Mouse (Mus musculus) MEL (cell line): ENCODE measurements around the gene Tnfrsf1b. TPM values are rescaled to one million over a fixed set of nuclear protein-coding genes. Genes with fewer than 3 reads are reported as not detected.

Source experiments
- DNase-seq: peaks from one replicate; pipeline ENCODE4 v3.0.0; 2011; ENCODE audit warnings: low read depth, low spot score
- H3K27ac ChIP-seq: 2 replicates; pipeline ENCODE4 v1.5.1; 2012; ENCODE audit warnings: low read depth, mild to moderate bottlenecking, control low read depth, low read length, moderate library complexity; ENCODE audit not compliant: control insufficient read depth
- H3K27me3 ChIP-seq, 2 experiments: fragments of 150-350 bp in 1 of 2; sonication (generic) in 1 of 2; 2 replicates each; pipeline ENCODE4 v1.6.1; 2012; ENCODE audit warnings: low read length in 2 of 2, mild to moderate bottlenecking in 2 of 2, improper control_type of control experiment in 1 of 2, moderate library complexity in 1 of 2; ENCODE audit not compliant: insufficient read depth in 2 of 2, control insufficient read depth in 1 of 2
- H3K36me3 ChIP-seq, 2 experiments: 2 replicates each; pipeline ENCODE4 v1.6.1; 2012 to 2014; ENCODE audit warnings: low read length in 2 of 2, improper control_type of control experiment in 1 of 2, inconsistent platforms in 1 of 2, mild to moderate bottlenecking in 1 of 2; ENCODE audit not compliant: insufficient read depth in 2 of 2, control insufficient read depth in 1 of 2
- H3K4me1 ChIP-seq, 2 experiments: fragments of 150-350 bp in 1 of 2; sonication (generic) in 1 of 2; 2 replicates each; pipeline ENCODE4 v1.6.1; 2012; ENCODE audit warnings: low read length in 2 of 2, improper control_type of control experiment in 1 of 2, mild to moderate bottlenecking in 1 of 2; ENCODE audit not compliant: insufficient read depth in 2 of 2, control insufficient read depth in 1 of 2
- H3K4me3 ChIP-seq, 2 experiments: fragments of 150-350 bp in 1 of 2; sonication (generic) in 1 of 2; 2 replicates each; pipeline ENCODE4 v1.5.1; 2012; ENCODE audit warnings: low read depth in 2 of 2, low read length in 2 of 2, mild to moderate bottlenecking in 2 of 2, moderate library complexity in 2 of 2, control low read depth in 1 of 2, improper control_type of control experiment in 1 of 2; ENCODE audit not compliant: control insufficient read depth in 1 of 2, insufficient read depth in 1 of 2
- H3K79me2 ChIP-seq: 2 replicates; pipeline ENCODE4 v1.6.1; 2012; ENCODE audit warnings: mild to moderate bottlenecking, low read length, moderate library complexity; ENCODE audit not compliant: control insufficient read depth, poor library complexity, insufficient read depth
- H3K9ac ChIP-seq: 2 replicates; pipeline ENCODE4 v1.6.1; 2012; ENCODE audit warnings: low read depth, mild to moderate bottlenecking, control low read depth, low read length, moderate library complexity; ENCODE audit not compliant: control insufficient read depth, poor library complexity, severe bottlenecking
- H3K9me3 ChIP-seq: fragments of 150-350 bp; sonication (generic); replicated peaks from 2 replicates; pipeline ENCODE4 v1.6.1; 2012; ENCODE audit warnings: mild to moderate bottlenecking, low read length, improper control_type of control experiment, moderate library complexity; ENCODE audit not compliant: insufficient read depth
- BHLHE40 ChIP-seq: IDR thresholded peaks from 2 replicates; pipeline ENCODE4 v1.6.1; 2012; ENCODE audit warnings: low read depth, mild to moderate bottlenecking, inconsistent platforms, low read length, improper control_type of control experiment, borderline replicate concordance
- CHD2 ChIP-seq: IDR thresholded peaks from 2 replicates; pipeline ENCODE4 v1.6.1; 2011; ENCODE audit warnings: low read length, improper control_type of control experiment
- CTCF ChIP-seq, 3 experiments: IDR thresholded peaks in 2 of 3; conservative IDR thresholded peaks in 1 of 3; 2 replicates each; pipeline ENCODE4 v1.5.1; 2011 to 2012; ENCODE audit warnings: low read length in 3 of 3, low read depth in 2 of 3, mild to moderate bottlenecking in 2 of 3, improper control_type of control experiment in 1 of 3, inconsistent platforms in 1 of 3, mixed read lengths in 1 of 3, moderate library complexity in 1 of 3; ENCODE audit not compliant: control insufficient read depth in 1 of 3, insufficient read depth in 1 of 3, poor library complexity in 1 of 3, severe bottlenecking in 1 of 3
- EP300 ChIP-seq, 2 experiments: IDR thresholded peaks; 2 replicates each; pipeline ENCODE4 v1.6.1; 2011; ENCODE audit warnings: improper control_type of control experiment in 2 of 2, low read length in 2 of 2, low read depth in 1 of 2, mild to moderate bottlenecking in 1 of 2
- GABPA ChIP-seq: IDR thresholded peaks from 2 replicates; pipeline ENCODE4 v1.6.1; 2012; ENCODE audit warnings: low read depth, mild to moderate bottlenecking, inconsistent platforms, low read length, improper control_type of control experiment, moderate library complexity
- GATA1 ChIP-seq: IDR thresholded peaks from 2 replicates; pipeline ENCODE4 v1.6.1; 2011; ENCODE audit warnings: low read depth, low read length, improper control_type of control experiment
- JUND ChIP-seq: IDR thresholded peaks from 2 replicates; pipeline ENCODE4 v1.6.1; 2011; ENCODE audit warnings: low read depth, mild to moderate bottlenecking, improper control_type of control experiment, low read length
- MAX ChIP-seq: IDR thresholded peaks from 2 replicates; pipeline ENCODE4 v1.6.1; 2011; ENCODE audit warnings: low read length, improper control_type of control experiment
- MAZ ChIP-seq: IDR thresholded peaks from 2 replicates; pipeline ENCODE4 v1.6.1; 2012; ENCODE audit warnings: low read depth, mild to moderate bottlenecking, inconsistent platforms, low read length, improper control_type of control experiment
- MYC ChIP-seq: IDR thresholded peaks from 2 replicates; pipeline ENCODE4 v1.6.1; 2011; ENCODE audit warnings: low read depth, mild to moderate bottlenecking, low read length, improper control_type of control experiment, moderate library complexity
- RAD21 ChIP-seq: IDR thresholded peaks from 2 replicates; pipeline ENCODE4 v1.6.1; 2011; ENCODE audit warnings: mild to moderate bottlenecking, low read depth, low read length, improper control_type of control experiment
- RCOR1 ChIP-seq: IDR thresholded peaks from 2 replicates; pipeline ENCODE4 v1.6.1; 2012; ENCODE audit warnings: low read depth, mild to moderate bottlenecking, inconsistent platforms, low read length, improper control_type of control experiment
- SIN3A ChIP-seq: IDR thresholded peaks from 2 replicates; pipeline ENCODE4 v1.6.1; 2012; ENCODE audit warnings: low read length, improper control_type of control experiment, inconsistent platforms
- SMC3 ChIP-seq: IDR thresholded peaks from 2 replicates; pipeline ENCODE4 v1.6.1; 2011; ENCODE audit warnings: low read depth, low read length, improper control_type of control experiment
- TBP ChIP-seq: IDR thresholded peaks from 2 replicates; pipeline ENCODE4 v1.8.0; 2011; ENCODE audit warnings: low read depth, low read length, improper control_type of control experiment
- TCF12 ChIP-seq: IDR thresholded peaks from 2 replicates; pipeline ENCODE4 v1.6.1; 2014; ENCODE audit warnings: low read depth, mild to moderate bottlenecking, inconsistent platforms, low read length, improper control_type of control experiment, moderate library complexity
- USF2 ChIP-seq, 2 experiments: IDR thresholded peaks; 2 replicates each; pipeline ENCODE4 v1.6.1; 2011 to 2012; ENCODE audit warnings: improper control_type of control experiment in 2 of 2, low read length in 2 of 2, borderline replicate concordance in 1 of 2, inconsistent platforms in 1 of 2, low read depth in 1 of 2, mild to moderate bottlenecking in 1 of 2; ENCODE audit not compliant: insufficient read depth in 1 of 2
- ZKSCAN1 ChIP-seq: IDR thresholded peaks from 2 replicates; pipeline ENCODE4 v1.6.1; 2012; ENCODE audit warnings: low read depth, mild to moderate bottlenecking, inconsistent platforms, low read length, improper control_type of control experiment, moderate library complexity
- polyA plus RNA-seq, 2 experiments: library from polyadenylated mRNA; stranded (reverse) in 1 of 2; unstranded in 1 of 2; fragments of >175 nt in 1 of 2; fragments of >200 nt in 1 of 2; gene quantifications; 2 replicates each; pipeline versions ENCODE4 v1.2.1 to v1.2.4; 2012; ENCODE audit warnings: low replicate concordance in 2 of 2, low read depth in 1 of 2; ENCODE audit not compliant: insufficient read length in 2 of 2, insufficient read depth in 1 of 2, missing spikeins in 1 of 2
- total RNA-seq: library from RNA; depleted of rRNA; stranded (reverse); fragments of 300-350 nt; gene quantifications from 2 replicates; pipeline ENCODE4 v1.2.3, GENCODE M21; 2012

Gene Tnfrsf1b
- total and polyA plus RNA-seq, 3 experiments = 0.58 to 1.2 TPM; not detected in 1

- H3K9ac ChIP-seq = no peak overlapping the region
- H3K4me3 ChIP-seq = no peak overlapping the region
- H3K27ac ChIP-seq = no peak overlapping the region
- peaks cover 0 to 5% of the 10 kb centered on the region in 2 experiments; a peak in 1 of 4 replicates for H3K27me3 ChIP-seq
- H3K9me3 ChIP-seq = no peaks in the 10 kb centered on the region
- DNase-seq = no peak
- no peaks in the 10 kb centered on the region for H3K79me2 ChIP-seq
- H3K36me3 ChIP-seq = no peaks in the 10 kb centered on the region
- TF ChIP-seq CTCF (IDR thresholded peaks at IDR 0.05 in 2 of 3, conservative IDR thresholded peaks at IDR 0.05 in 1 of 3; ENCODE audit: control insufficient read depth in 1 of 3, insufficient read depth in 1 of 3, low read depth in 2 of 3, low read length in 3 of 3, poor library complexity in 1 of 3, severe bottlenecking in 1 of 3) = no peak
- TF ChIP-seq CHD2 = no peak
- no peak for TF ChIP-seq MYC
- no peak for TF ChIP-seq JUND
- peaks cover 0 to 11% of the 10 kb centered on the region in 2 experiments; a peak in 2 of 4 replicates for H3K4me1 ChIP-seq
Measured at GRCm38 (mm10) chr4:145247556-145247955, 886 bp upstream of the Tnfrsf1b start.

GRCm38 (mm10) chr4:145245581-145245980, 1.1 kb downstream of the Tnfrsf1b start:
- Histone ChIP-seq H3K9me3 (no peaks in the 10 kb centered on the region), H3K27me3 (peaks cover 0 to 5% of the 10 kb centered on the region in 2 experiments; a peak in 1 of 4 replicates), H3K9ac (no peak overlapping the region), H3K79me2 (no peaks in the 10 kb centered on the region), H3K27ac (no peak overlapping the region), H3K4me3 (no peak overlapping the region; a peak in 1 of 4 replicates), H3K36me3 (no peaks in the 10 kb centered on the region), H3K4me1 (peaks cover 0 to 11% of the 10 kb centered on the region in 2 experiments; a peak in 2 of 4 replicates)
- no peak for DNase-seq
- TF ChIP-seq MAX (no peak), RCOR1 (no peak), BHLHE40 (no peak), GABPA (no peak), ZKSCAN1 (no peak), TCF12 (no peak), USF2 (IDR thresholded peaks at IDR 0.05; ENCODE audit: borderline replicate concordance in 1 of 2, insufficient read depth in 1 of 2, low read depth in 1 of 2, low read length in 2 of 2) (no peak)

- no peak overlapping the region for H3K4me3 ChIP-seq
- H3K36me3 ChIP-seq = no peaks in the 10 kb centered on the region
- no peak for TF ChIP-seq SIN3A
- no peak for TF ChIP-seq USF2 (IDR thresholded peaks at IDR 0.05; ENCODE audit: borderline replicate concordance in 1 of 2, insufficient read depth in 1 of 2, low read depth in 1 of 2, low read length in 2 of 2)
- TF ChIP-seq TBP = no peak
- TF ChIP-seq GATA1 = no peak
- TF ChIP-seq JUND = no peak
- no peak for TF ChIP-seq EP300 (IDR thresholded peaks at IDR 0.05; ENCODE audit: low read depth in 1 of 2, low read length in 2 of 2)
- no peak for TF ChIP-seq MAZ
- TF ChIP-seq RAD21 = no peak
- TF ChIP-seq BHLHE40 = no peak
- no peak for TF ChIP-seq SMC3
- peaks cover 0 to 4% of the 10 kb centered on the region in 2 experiments; a peak in 2 of 4 replicates for H3K4me1 ChIP-seq
- no peak overlapping the region for H3K9ac ChIP-seq
- no peak for DNase-seq
- no peaks in the 10 kb centered on the region for H3K79me2 ChIP-seq
- H3K27ac ChIP-seq = no peak overlapping the region
- peaks cover 0 to 5% of the 10 kb centered on the region in 2 experiments; a peak in 1 of 4 replicates for H3K27me3 ChIP-seq
- no peaks in the 10 kb centered on the region for H3K9me3 ChIP-seq
Measured at GRCm38 (mm10) chr4:145244676-145245075, 2.0 kb downstream of the Tnfrsf1b start.
